Mouse (Mus musculus) ovary, adult 18-20 months (tissue): ENCODE measurements at regions not wholly inside any gene's neighbourhood (a gene's known extent, or its start where the extent isn't known, plus 50 kb on each side); places are given as distances from the start of the nearest gene placed in this dataset.

Source experiments
- DNase-seq: peaks from one replicate; pipeline ENCODE4 v3.0.0; 2022; ENCODE audit warnings: low spot score, mixed read lengths

GRCm38 (mm10) chr4:89001470-89001869 lies 121.5 kb upstream of the Ifne start:
- DNase-seq, result no peak

- DNase-seq, result no peak
Observed at GRCm38 (mm10) chr4:89000855-89001254, 120.9 kb upstream of the Ifne start.

GRCm38 (mm10) chr4:89000200-89000599 lies 120.2 kb upstream of the Ifne start:
- DNase-seq, result no peak

GRCm38 (mm10) chr4:88998286-88998685 lies 118.3 kb upstream of the Ifne start:
- DNase-seq, result no peak

- DNase-seq, result no peak
Observed at GRCm38 (mm10) chr4:88995129-88995919, 115.3 kb upstream of the Ifne start.

- no peak for DNase-seq
Observed at GRCm38 (mm10) chr4:88994486-88994885, 114.5 kb upstream of the Ifne start.

GRCm38 (mm10) chr4:88992498-88992897 lies 112.5 kb upstream of the Ifne start:
- DNase-seq, result no peak

GRCm38 (mm10) chr4:88988363-88988762 lies 108.4 kb upstream of the Ifne start:
- no peak for DNase-seq

- DNase-seq, result no peak
Observed at GRCm38 (mm10) chr4:88987103-88987502, 107.1 kb upstream of the Ifne start.

GRCm38 (mm10) chr4:88982457-88982856 lies 102.5 kb upstream of the Ifne start:
- no peak for DNase-seq

- no peak for DNase-seq
Observed at GRCm38 (mm10) chr4:88977099-88977888, 97.3 kb upstream of the Ifne start.

- no peak for DNase-seq
Observed at GRCm38 (mm10) chr4:88974535-88974934, 94.5 kb upstream of the Ifne start.

GRCm38 (mm10) chr4:88969134-88969841 lies 89.3 kb upstream of the Ifne start:
- DNase-seq, result no peak

GRCm38 (mm10) chr4:88959621-88960020 lies 79.6 kb upstream of the Ifne start:
- no peak for DNase-seq

GRCm38 (mm10) chr4:88956605-88957004 lies 76.6 kb upstream of the Ifne start:
- no peak for DNase-seq

- no peak for DNase-seq
Observed at GRCm38 (mm10) chr4:88956151-88956550, 76.2 kb upstream of the Ifne start.

- no peak for DNase-seq
Observed at GRCm38 (mm10) chr4:88955571-88955970, 75.6 kb upstream of the Ifne start.

- DNase-seq, result no peak
Observed at GRCm38 (mm10) chr4:88954045-88954444, 74.0 kb upstream of the Ifne start.

GRCm38 (mm10) chr4:88951034-88951336 lies 71.0 kb upstream of the Ifne start:
- DNase-seq, result no peak

GRCm38 (mm10) chr4:88950181-88951033 lies 70.4 kb upstream of the Ifne start:
- no peak for DNase-seq

- DNase-seq, result no peak
Observed at GRCm38 (mm10) chr4:88948027-88948859, 68.2 kb upstream of the Ifne start.
